Mouse (Mus musculus) heart, embryonic 13.5 days (tissue): ENCODE results near the gene Tmprss4. TPM values are rescaled to one million over a fixed set of nuclear protein-coding genes. Genes with fewer than 3 reads are reported as not detected.

Experiments used
- ATAC-seq: fragments of 200-750 bp; cut with Nextera tagmentation; 2 replicates; pipeline ENCODE4 v1.8.0; 2017; ENCODE audit warnings: moderate TSS enrichment; ENCODE audit not compliant: insufficient number of reproducible peaks, low FRiP score, low TSS enrichment; ENCODE audit errors: extremely low read depth
- H3K27ac ChIP-seq: fragments of 300-500 bp; sonication (generic); replicated peaks from 2 replicates; pipeline ENCODE4 v1.5.1; 2015; ENCODE audit warnings: moderate library complexity, mild to moderate bottlenecking, inconsistent platforms
- H3K27me3 ChIP-seq: fragments of 300-500 bp; sonication (generic); replicated peaks from 2 replicates; pipeline ENCODE4 v1.6.1; 2015; ENCODE audit warnings: mild to moderate bottlenecking, inconsistent platforms
- H3K36me3 ChIP-seq: fragments of 300-500 bp; sonication (generic); 2 replicates; pipeline ENCODE4 v1.6.1; 2015; ENCODE audit warnings: mild to moderate bottlenecking, inconsistent platforms
- H3K4me1 ChIP-seq: fragments of 300-500 bp; sonication (generic); 2 replicates; pipeline ENCODE4 v1.6.1; 2015; ENCODE audit warnings: inconsistent platforms
- H3K4me2 ChIP-seq: fragments of 300-500 bp; sonication (generic); 2 replicates; pipeline ENCODE4 v1.6.1; 2015; ENCODE audit warnings: inconsistent platforms, mild to moderate bottlenecking, moderate library complexity
- H3K4me3 ChIP-seq: fragments of 300-500 bp; sonication (generic); 2 replicates; pipeline ENCODE4 v1.5.1; 2015; ENCODE audit warnings: moderate library complexity, mild to moderate bottlenecking, inconsistent platforms
- H3K9ac ChIP-seq: fragments of 300-500 bp; sonication (generic); 2 replicates; pipeline ENCODE4 v1.6.1; 2015; ENCODE audit warnings: inconsistent platforms, mild to moderate bottlenecking, moderate library complexity
- H3K9me3 ChIP-seq: fragments of 300-500 bp; sonication (generic); 2 replicates; pipeline ENCODE4 v1.6.1; 2016; ENCODE audit warnings: inconsistent platforms
- whole genome bisulfite sequencing: fragments of 180-500 bp; shearing (Covaris S2); methylation state at CpG from one replicate; pipeline ENCODE4 v1.1.7; 2015; ENCODE audit warnings: mixed read lengths; 5-methylcytosine and 5-hydroxymethylcytosine counted together
- polyA plus RNA-seq: library from polyadenylated mRNA; unstranded; fragments of >200 nt; fragmentation: Nextera tagmentation; extraction: Ambion mirVana; gene quantifications from 2 replicates; pipeline ENCODE4 v1.2.1, GENCODE M21; 2015

Gene Tmprss4
- polyA plus RNA-seq, 1 experiment from 2014 or later, result 0.19 TPM

- Histone ChIP-seq H3K9me3 (no peaks in the 10 kb centered on the region), H3K36me3 (no peaks in the 10 kb centered on the region), H3K4me2 (no peak overlapping the region), H3K27me3 (peaks cover 94% of the 10 kb centered on the region), H3K27ac (no peak overlapping the region), H3K4me3 (no peak overlapping the region), H3K4me1 (peaks cover 37% of the 10 kb centered on the region), H3K9ac (no peak overlapping the region)
- no peak for ATAC-seq
- WGBS, result 20% methylated on average over 5 of the region's 5 CpGs
These were observed 70.2 kb downstream of the Tmprss4 start for GRCm38 (mm10) chr9:45133484-45134310.

DNA sequence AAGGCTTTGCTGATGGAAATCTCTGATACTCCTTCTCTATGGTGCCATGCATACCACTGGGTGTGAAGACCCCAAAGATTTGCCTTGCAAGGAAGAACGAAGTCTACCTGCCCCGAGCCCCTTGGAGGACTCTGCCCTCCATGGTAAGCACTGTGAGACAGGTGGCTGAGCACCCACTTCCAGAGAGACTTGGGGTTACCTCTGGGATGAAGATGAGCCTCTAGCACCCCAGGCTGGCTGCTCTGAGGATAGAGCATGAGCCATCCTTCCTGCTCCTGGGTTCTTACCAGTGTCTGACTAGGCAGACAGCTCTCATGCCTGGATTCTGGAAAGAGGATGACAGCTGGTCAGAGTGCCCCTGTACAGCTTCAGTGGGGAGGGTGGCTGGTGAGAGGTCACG lies 73.8 kb downstream of the Tmprss4 start:
- H3K27ac ChIP-seq, result no peak overlapping the region
- 0 out of 2 replicates have a peak, but pooled peaks cover 8% of the 10 kb centered on the region for H3K36me3 ChIP-seq
- WGBS, result 71% methylated on average over 3 of the region's 3 CpGs
- H3K4me2 ChIP-seq, result no peak overlapping the region
- ATAC-seq, result no peak
- H3K4me3 ChIP-seq, result no peak overlapping the region
- H3K27me3 ChIP-seq, result peaks cover 69% of the 10 kb centered on the region
- H3K9me3 ChIP-seq, result no peaks in the 10 kb centered on the region
- no peak overlapping the region for H3K9ac ChIP-seq
- peaks cover 1% of the 10 kb centered on the region; the same call in 1 of the 2 replicates for H3K4me1 ChIP-seq

DNA sequence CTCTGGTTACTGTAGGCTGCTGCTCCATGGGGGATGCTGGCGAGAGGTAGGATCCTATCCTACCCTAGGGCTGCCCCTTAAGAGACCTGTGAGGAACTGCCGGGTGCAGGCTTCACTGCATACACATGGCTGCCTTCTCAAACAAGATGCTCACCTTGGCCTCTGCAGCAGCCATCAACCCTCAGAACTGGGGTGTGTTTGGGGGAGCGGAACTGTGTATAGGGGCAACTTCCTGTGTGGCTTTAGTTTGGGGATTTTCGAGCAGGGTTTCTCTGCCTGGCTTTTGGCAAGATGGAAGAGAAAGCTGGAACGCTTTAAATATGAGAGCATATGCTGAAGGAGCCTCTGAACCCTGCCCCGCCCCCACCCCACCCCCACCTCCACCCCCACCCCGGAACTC lies 77.0 kb downstream of the Tmprss4 start:
- Histone ChIP-seq H3K4me3 (no peak overlapping the region), H3K27me3 (peaks cover 43% of the 10 kb centered on the region), H3K9me3 (no peaks in the 10 kb centered on the region), H3K4me1 (peaks cover 8% of the 10 kb centered on the region), H3K27ac (no peak overlapping the region), H3K9ac (no peak overlapping the region), H3K36me3 (0 out of 2 replicates have a peak, but pooled peaks cover 8% of the 10 kb centered on the region), H3K4me2 (no peak overlapping the region)
- ATAC-seq, result no peak
- WGBS, result 47% methylated on average over 7 of the region's 7 CpGs

DNA sequence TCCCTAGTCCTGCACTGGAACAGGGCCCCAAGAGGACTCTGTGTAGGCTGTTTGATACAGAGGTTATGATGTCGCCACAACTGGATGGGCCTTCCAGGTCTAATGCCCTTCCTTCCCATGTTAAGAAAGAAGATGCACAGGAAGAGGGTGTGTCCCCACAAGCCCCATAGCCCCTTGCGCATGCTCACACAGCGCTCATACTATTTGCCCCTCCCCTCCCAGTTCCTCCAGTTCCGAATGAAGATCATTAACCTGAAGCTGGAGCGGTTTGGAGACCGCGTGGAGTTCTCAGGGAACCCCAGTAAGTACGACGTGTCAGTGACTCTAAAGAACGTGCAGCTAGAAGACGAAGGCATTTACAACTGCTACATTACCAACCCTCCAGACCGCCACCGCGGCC lies 78.7 kb downstream of the Tmprss4 start:
- no peak for ATAC-seq
- Histone ChIP-seq H3K4me1 (peaks cover 10% of the 10 kb centered on the region), H3K9ac (no peak overlapping the region), H3K9me3 (no peaks in the 10 kb centered on the region), H3K27me3 (peaks cover 38% of the 10 kb centered on the region), H3K4me2 (no peak overlapping the region), H3K36me3 (0 out of 2 replicates have a peak, but pooled peaks cover 8% of the 10 kb centered on the region), H3K4me3 (no peak overlapping the region), H3K27ac (no peak overlapping the region)
- WGBS, result 84% methylated on average over 14 of the region's 14 CpGs

Other genes with a start within 250 kb of the Tmprss4 start
- gene Ube4a, start 238.5 kb downstream of the Tmprss4 start, polyA plus RNA-seq, result 15.9 and 17.4 TPM in 2 replicates
- gene Cd3g, start 223.7 kb downstream of the Tmprss4 start, polyA plus RNA-seq, result 1.9 TPM in 1 of 2 replicates, not detected in the other
- gene Cd3d, start 222.3 kb downstream of the Tmprss4 start, polyA plus RNA-seq, result 0.45 TPM in 1 of 2 replicates, not detected in the other
- 0.55 TPM in 1 of 2 replicates, not detected in the other for gene Cd3e, start 194.5 kb downstream of the Tmprss4 start, polyA plus RNA-seq
- 1.3 and 1.5 TPM in 2 replicates for gene Mpzl2, start 164.3 kb downstream of the Tmprss4 start, polyA plus RNA-seq
- 1.6 and 1.7 TPM in 2 replicates for gene Mpzl3, start 148.9 kb downstream of the Tmprss4 start, polyA plus RNA-seq
- 0.17 and 0.23 TPM in 2 replicates for gene Jaml, start 124.9 kb downstream of the Tmprss4 start, polyA plus RNA-seq
- gene Scn2b, start 86.3 kb downstream of the Tmprss4 start, polyA plus RNA-seq, result 1.5 and 2.1 TPM in 2 replicates
- gene Scn4b, start 65.7 kb downstream of the Tmprss4 start, polyA plus RNA-seq, result 0.17 and 0.44 TPM in 2 replicates
- not detected in 2 replicates for gene BC049352, start 22.1 kb downstream of the Tmprss4 start, polyA plus RNA-seq
- gene Il10ra, start 65.1 kb upstream of the Tmprss4 start, polyA plus RNA-seq, result 0.55 and 0.62 TPM in 2 replicates
- 0.14 TPM in 1 of 2 replicates, not detected in the other for gene Tmprss13, start 115.0 kb upstream of the Tmprss4 start, polyA plus RNA-seq
- gene Fxyd6, start 166.1 kb upstream of the Tmprss4 start, polyA plus RNA-seq, result 40.3 and 42.0 TPM in 2 replicates
- gene Fxyd2, start 195.6 kb upstream of the Tmprss4 start, polyA plus RNA-seq, result 1.1 and 1.2 TPM in 2 replicates
- 0.07 and 0.22 TPM in 2 replicates for gene Dscaml1, start 222.5 kb upstream of the Tmprss4 start, polyA plus RNA-seq